Mouse (Mus musculus): ENCODE data around the gene Ggt6.

GRCm38 (mm10) chr11:72426884-72427283 is 8.4 kb upstream of the Ggt6 start:
- TF ChIP-seq CTCF (IDR thresholded peaks at IDR 0.05 in 2 of 3, conservative IDR thresholded peaks at IDR 0.05 in 1 of 3; ENCODE audit: control insufficient read depth in 1 of 3, insufficient read depth in 1 of 3, low read depth in 2 of 3, low read length in 3 of 3, poor library complexity in 1 of 3, severe bottlenecking in 1 of 3) (peak; percentile 24 to 57 (median 31); a peak in 4 of 6 replicates), GATA1 (IDR thresholded peaks at IDR 0.05; ENCODE audit: low read depth, low read length) (no peak), ZNF384 (IDR thresholded peaks at IDR 0.05; ENCODE audit: low read depth, low read length) (no peak), TCF12 (IDR thresholded peaks at IDR 0.05; ENCODE audit: low read depth, low read length) (no peak), POLR2A (IDR thresholded peaks at IDR 0.05; ENCODE audit: control insufficient read depth in 1 of 2, insufficient read depth in 1 of 2, low read depth in 1 of 2, low read length in 2 of 2, poor library complexity in 1 of 2) (no peak), RCOR1 (IDR thresholded peaks at IDR 0.05; ENCODE audit: low read depth, low read length) (no peak), SMC3 (IDR thresholded peaks at IDR 0.05; ENCODE audit: low read depth, low read length) (peak; percentile 79), TAL1 (IDR thresholded peaks at IDR 0.05; ENCODE audit: low read length) (no peak), MYC (IDR thresholded peaks at IDR 0.05; ENCODE audit: low read depth, low read length) (no peak), GABPA (IDR thresholded peaks at IDR 0.05; ENCODE audit: low read depth, low read length) (no peak), HCFC1 (IDR thresholded peaks at IDR 0.05; ENCODE audit: low read depth, low read length) (no peak)

Data from MEL (cell line).